Mouse (Mus musculus) lung, adult 2 months (tissue): Measurements from ENCODE around the gene Thbs2. TPM values are rescaled to one million over a fixed set of nuclear protein-coding genes. Genes with fewer than 3 reads are reported as not detected.

ENCODE experiments used
- DNase-seq: peaks from one replicate; pipeline ENCODE4 v3.0.0; 2022
- H3K4me1 ChIP-seq: fragments of 200-500 bp; 2 replicates; pipeline ENCODE4 v1.6.1; 2011; ENCODE audit warnings: low read length; ENCODE audit not compliant: control insufficient read depth, insufficient read depth
- H3K4me3 ChIP-seq: fragments of 200-500 bp; replicated peaks from 2 replicates; pipeline ENCODE3; 2011; ENCODE audit warnings: low read depth, mild to moderate bottlenecking, control low read depth, low read length; ENCODE audit errors: extremely low read depth
- CTCF ChIP-seq: fragments of 200-500 bp; IDR thresholded peaks from 2 replicates; pipeline ENCODE4 v1.5.1; 2011; ENCODE audit warnings: mild to moderate bottlenecking, low read length, control low read depth; ENCODE audit not compliant: insufficient read depth
- POLR2A ChIP-seq: fragments of 200-500 bp; IDR thresholded peaks from 2 replicates; pipeline ENCODE4 v1.6.1; 2011; ENCODE audit warnings: low read depth, mild to moderate bottlenecking, control low read depth, low read length, borderline replicate concordance; ENCODE audit errors: extremely low read depth
- WGBS: fragments of 180-500 bp; shearing (Covaris S2); methylation state at CpG from one replicate; pipeline ENCODE4 v1.1.7; 2018; 5-methylcytosine and 5-hydroxymethylcytosine counted together
- polyA plus RNA-seq: library from polyadenylated mRNA; depleted of rRNA; stranded (reverse); fragments of >200 nt; gene quantifications from 2 replicates; pipeline ENCODE4 v1.2.3, GENCODE M21; 2012

Thbs2 gene
- polyA plus RNA-seq, 1 experiment: 3.5 TPM

DNA sequence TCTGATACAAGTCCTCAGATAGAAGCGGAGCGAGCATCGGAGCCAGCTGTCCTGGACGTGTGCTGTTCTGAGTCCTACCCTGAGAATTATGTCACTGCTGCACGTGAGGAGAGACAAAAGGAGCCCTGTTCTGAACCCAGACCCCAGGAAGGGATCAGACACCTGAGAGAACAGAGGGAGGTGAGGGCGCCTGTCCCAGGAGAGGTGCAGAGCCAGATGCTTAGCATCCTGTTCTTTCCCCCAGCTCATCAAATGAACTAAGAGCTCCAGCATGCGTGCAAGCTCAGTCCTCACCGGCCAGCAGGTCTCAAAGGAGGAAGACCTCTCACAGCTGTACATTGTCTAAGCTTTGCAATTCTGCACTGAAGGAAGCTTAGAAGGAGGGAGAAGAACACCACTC is 16.8 kb downstream of the Thbs2 start:
- WGBS: 73% methylated on average over 8 of the region's 8 CpGs
- TF ChIP-seq POLR2A (no peak), CTCF (no peak)

DNA sequence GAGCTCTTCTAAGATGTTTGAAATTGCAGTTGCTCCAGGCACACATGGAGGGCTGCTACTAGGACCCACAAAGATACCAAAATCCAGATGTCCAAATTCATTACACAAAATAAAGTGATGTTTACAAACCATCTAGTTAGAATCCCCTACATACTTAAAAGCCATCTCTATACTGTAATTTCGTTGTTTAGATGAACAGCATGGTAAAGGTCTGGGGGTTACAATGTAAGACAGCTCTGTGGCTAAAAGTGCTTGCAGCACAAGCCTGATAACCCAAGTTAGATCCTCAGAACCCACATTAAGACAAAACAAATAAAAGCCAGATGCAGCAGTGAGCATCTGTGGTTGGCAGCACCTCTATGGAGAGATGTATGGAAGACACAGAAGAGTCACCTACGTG is 18.5 kb downstream of the Thbs2 start:
- WGBS: 87% methylated on average over 2 of the region's 2 CpGs
- DNase-seq: no peak
- Histone ChIP-seq H3K4me1 (no peaks in the 10 kb centered on the region), H3K4me3 (no peak overlapping the region)
- TF ChIP-seq CTCF (no peak), POLR2A (no peak)

More for the DNA sequence above, 16.8 kb downstream of the Thbs2 start:
- no peak for DNase-seq
- H3K4me1 ChIP-seq: no peaks in the 10 kb centered on the region
- H3K4me3 ChIP-seq: no peak overlapping the region

DNA sequence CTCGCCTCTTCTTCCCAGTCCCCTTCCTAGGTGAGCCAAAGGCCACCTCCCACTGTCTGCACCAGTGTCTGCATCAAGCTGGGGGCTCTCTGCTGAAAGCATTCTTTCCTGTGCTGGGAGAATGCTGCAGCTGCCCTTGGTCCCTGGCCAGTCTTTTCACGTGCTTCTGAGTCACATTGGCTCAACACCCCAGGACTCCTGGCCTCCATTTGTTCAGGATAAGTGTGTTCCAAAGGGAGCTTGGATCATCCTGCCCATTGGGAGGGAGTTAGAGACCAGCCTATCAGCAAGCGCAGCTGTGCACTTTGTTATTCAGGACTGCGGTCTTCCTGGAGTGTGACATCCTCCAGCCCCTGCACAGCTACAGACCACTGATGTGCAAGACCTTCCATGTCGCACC is 21.6 kb downstream of the Thbs2 start:
- H3K4me1 ChIP-seq: no peaks in the 10 kb centered on the region
- no peak for DNase-seq
- H3K4me3 ChIP-seq: no peak overlapping the region
- 46% methylated on average over 5 of the region's 5 CpGs for WGBS
- TF ChIP-seq CTCF (no peak), POLR2A (no peak)

GRCm38 (mm10) chr17:14667225-14667624 is 26.8 kb downstream of the Thbs2 start:
- Histone ChIP-seq H3K4me3 (no peak overlapping the region), H3K4me1 (no peaks in the 10 kb centered on the region)
- WGBS: 67% methylated on average over 4 of the region's 4 CpGs
- no peak for TF ChIP-seq POLR2A
- TF ChIP-seq CTCF: no peak
- no peak for DNase-seq

GRCm38 (mm10) chr17:14666451-14666850 is 27.6 kb downstream of the Thbs2 start:
- no peak for TF ChIP-seq POLR2A
- no peak for TF ChIP-seq CTCF
- no peak for DNase-seq
- 75% methylated on average over 2 of the region's 2 CpGs for WGBS
- no peaks in the 10 kb centered on the region for H3K4me1 ChIP-seq
- H3K4me3 ChIP-seq: no peak overlapping the region

DNA sequence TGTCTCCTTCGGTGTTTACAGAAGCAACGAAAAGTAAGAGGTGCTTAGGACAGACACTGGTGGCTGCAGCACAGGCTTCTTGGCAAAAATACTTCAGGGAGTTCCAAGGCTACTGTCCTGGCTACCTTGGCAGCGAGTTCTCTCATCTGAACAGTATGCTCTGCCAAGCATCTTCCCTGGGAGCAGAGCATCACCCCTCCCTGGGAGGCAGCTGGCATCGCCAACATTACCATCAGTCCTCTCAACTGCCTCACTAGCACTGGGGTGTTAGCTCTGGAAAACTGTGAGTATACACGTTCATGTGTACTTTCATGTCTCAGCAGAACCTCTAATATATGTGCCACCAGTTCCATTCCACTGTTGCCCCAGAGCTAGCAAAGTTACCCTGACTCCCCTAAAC is 30.7 kb downstream of the Thbs2 start:
- Histone ChIP-seq H3K4me1 (no peaks in the 10 kb centered on the region), H3K4me3 (no peak overlapping the region)
- no peak for DNase-seq
- TF ChIP-seq CTCF (no peak), POLR2A (no peak)
- 72% methylated on average over 5 of the region's 5 CpGs for WGBS

DNA sequence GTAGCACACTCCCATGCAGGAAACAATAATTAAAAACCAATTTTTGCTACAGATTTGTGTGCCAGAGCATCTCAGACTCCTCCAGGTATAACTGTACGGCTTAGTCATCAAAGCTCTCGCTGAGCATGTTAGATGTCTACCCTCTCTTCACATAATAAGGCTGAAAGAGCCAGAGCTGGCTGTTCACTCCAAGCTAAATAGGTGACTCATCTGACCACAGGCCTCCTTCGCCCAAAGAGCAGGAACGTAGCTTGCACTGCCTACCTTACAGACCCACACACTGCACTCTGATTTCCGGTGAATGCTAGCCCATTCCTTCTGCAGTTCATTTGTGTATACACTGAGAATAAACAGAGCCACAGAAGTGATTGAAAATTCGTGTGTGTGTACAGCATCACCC is 31.6 kb downstream of the Thbs2 start:
- Histone ChIP-seq H3K4me3 (no peak overlapping the region), H3K4me1 (no peaks in the 10 kb centered on the region)
- TF ChIP-seq CTCF (no peak), POLR2A (no peak)
- no peak for DNase-seq
- 75% methylated on average over 6 of the region's 6 CpGs for WGBS

- Histone ChIP-seq H3K4me3 (no peak overlapping the region), H3K4me1 (no peaks in the 10 kb centered on the region)
- no peak for DNase-seq
- 59% methylated on average over 4 of the region's 4 CpGs for WGBS
- no peak for TF ChIP-seq CTCF
- TF ChIP-seq POLR2A: no peak
Observed at GRCm38 (mm10) chr17:14659746-14660145, 34.3 kb downstream of the Thbs2 start.

DNA sequence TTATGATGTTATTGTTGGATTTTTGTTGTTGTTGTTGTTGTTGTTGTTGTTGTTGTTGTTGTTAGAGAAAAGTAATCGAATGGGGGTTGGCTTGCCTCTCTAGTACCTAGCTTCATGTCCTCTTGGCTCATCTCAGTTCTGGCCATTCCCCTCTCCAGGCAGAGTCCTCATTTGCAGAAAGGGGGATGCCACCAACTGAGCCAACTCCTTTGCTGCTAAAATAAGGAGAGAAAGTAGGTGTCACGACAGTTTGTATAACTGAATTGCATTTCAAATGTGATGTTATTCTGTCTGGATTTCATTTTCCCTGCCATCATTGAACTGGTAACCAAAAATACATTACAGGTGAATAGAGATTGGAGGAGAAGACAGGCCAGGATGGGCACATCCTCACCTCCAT is 35.9 kb downstream of the Thbs2 start:
- Histone ChIP-seq H3K4me3 (no peak overlapping the region), H3K4me1 (no peaks in the 10 kb centered on the region)
- 83% methylated on average over 2 of the region's 2 CpGs for WGBS
- TF ChIP-seq POLR2A (no peak), CTCF (no peak)
- no peak for DNase-seq

GRCm38 (mm10) chr17:14657123-14657522 is 36.9 kb downstream of the Thbs2 start:
- no peak for TF ChIP-seq POLR2A
- TF ChIP-seq CTCF: no peak
- Histone ChIP-seq H3K4me1 (no peaks in the 10 kb centered on the region), H3K4me3 (no peak overlapping the region)
- no peak for DNase-seq

- TF ChIP-seq POLR2A (no peak), CTCF (no peak)
- Histone ChIP-seq H3K4me3 (no peak overlapping the region), H3K4me1 (no peaks in the 10 kb centered on the region)
- WGBS: 70% methylated on average over 3 of the region's 3 CpGs
- DNase-seq: no peak
Observed at GRCm38 (mm10) chr17:14654981-14655380, 39.1 kb downstream of the Thbs2 start.
